Mouse (Mus musculus) liver, postnatal 0 days (tissue): ENCODE data around the gene Rtel1.

Source experiments
- CTCF ChIP-seq: sonication (generic); IDR thresholded peaks from 2 replicates; pipeline ENCODE4 v1.5.1; 2016; ENCODE audit warnings: antibody characterized with exemption, low read depth
- EP300 ChIP-seq: IDR thresholded peaks from 2 replicates; pipeline ENCODE4 v1.6.1; 2016; ENCODE audit warnings: antibody characterized with exemption, low read depth, mild to moderate bottlenecking

DNA sequence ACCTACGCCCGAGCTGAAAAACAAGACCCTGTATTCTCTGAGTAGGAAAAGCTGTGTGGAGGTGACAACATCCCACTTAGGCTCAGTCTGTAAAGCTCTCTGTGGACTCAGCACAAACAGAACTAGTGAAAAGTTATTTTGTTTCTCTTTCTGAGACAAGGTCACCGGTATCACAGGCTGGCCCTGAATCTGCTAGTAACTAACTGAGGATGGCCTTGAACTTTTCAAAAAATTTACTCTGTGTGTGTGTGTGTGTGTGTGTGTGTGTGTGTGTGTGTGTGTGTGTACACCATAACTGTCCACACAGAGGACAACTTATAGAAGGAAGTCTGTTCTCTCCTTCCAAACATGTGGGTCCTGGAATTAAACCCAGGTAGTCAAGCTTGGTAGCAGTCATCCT lies 74.5 kb downstream of the Rtel1 start:
- TF ChIP-seq CTCF (no peak), EP300 (no peak)
